Mouse (Mus musculus): ENCODE results near the gene Gm4559.
"Not testable (repeated sequence)": the region's sequence is repeated elsewhere in the genome, so short reads cannot be mapped to it uniquely, and the experiment has no call there.

Gm4559 gene

DNA sequence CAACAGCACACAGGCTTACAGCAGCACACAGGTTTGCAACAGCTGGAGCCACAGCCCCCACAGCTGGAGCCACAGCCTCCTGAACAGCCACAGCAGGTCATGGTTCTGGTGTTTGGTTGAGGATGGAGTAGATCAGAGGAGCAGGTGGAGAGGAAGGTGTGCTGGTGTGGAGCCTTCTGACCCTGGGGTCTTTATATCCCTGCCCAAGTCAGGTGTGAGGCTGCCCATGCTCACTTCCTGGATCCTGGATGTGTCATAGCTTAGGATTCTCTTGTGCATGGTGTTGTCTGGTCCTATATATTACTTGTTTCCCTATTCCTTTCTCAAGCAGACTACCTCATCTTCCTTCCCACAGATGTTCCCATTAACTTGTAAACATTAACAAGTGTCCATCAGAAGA lies at the start of gene Gm4559:
Gene Gm4559 (minus strand): TSS at position 101 of the 400 bp plus-strand sequence.
- DNase-seq (ENCODE audit: low spot score in 2 of 2), result not testable (repeated sequence)

DNA sequence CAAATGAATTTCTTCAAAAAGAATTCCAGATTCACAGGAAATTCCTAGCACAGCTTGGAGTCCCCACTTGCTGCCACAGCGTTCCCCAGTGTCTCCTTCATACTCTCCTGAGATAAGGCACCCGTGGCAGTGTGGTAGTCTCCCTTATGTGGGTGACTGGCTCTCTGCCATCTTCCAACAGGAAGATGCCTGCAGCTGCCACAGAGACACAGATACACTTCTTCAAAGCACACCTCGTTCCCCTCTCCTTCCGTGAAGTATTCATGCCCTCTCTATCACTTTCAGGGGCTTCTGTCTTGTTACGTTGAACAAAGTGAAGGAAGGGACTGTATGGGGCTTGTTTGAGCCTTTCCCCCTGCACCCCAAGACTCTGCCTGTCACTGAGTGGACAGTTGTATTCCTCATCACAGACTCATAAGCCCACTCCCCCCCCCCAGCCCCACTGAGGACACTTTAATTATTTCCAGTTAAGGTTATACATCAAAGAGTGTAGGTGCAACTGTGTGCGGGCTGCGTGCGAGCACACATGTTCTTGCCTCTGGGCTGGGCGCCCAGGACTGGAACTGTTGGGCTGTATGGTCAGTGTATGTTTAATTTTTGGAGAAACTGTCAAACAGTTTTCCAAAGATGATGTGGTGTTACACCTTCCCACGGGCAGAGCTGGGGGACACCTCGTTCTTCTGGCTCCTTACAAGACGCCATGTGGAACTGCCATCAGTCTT lies 49.4 kb upstream of the Gm4559 start:
- DNase-seq (ENCODE audit: low spot score in 2 of 2), result no peak

DNA sequence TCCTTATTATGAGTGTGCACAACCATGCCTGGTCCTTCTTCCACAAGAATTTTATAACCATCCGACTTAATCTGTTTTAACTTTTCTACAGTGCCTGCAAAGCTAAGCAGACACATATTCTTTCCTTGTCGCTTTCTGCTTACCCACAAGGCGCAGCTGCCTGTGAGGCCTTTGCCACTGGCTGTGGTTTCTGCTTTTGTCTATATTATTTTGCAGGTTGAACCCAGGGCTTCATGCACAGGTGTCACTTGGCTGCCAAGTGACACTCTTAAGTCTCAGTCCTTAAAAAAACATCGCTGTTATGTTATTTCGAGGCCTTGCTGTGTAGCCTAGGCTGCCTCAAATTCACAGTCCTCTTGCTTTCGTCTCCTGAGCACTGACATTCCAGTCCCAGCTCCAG lies 48.5 kb upstream of the Gm4559 start:
- no peak for DNase-seq (ENCODE audit: low spot score in 2 of 2)

DNA sequence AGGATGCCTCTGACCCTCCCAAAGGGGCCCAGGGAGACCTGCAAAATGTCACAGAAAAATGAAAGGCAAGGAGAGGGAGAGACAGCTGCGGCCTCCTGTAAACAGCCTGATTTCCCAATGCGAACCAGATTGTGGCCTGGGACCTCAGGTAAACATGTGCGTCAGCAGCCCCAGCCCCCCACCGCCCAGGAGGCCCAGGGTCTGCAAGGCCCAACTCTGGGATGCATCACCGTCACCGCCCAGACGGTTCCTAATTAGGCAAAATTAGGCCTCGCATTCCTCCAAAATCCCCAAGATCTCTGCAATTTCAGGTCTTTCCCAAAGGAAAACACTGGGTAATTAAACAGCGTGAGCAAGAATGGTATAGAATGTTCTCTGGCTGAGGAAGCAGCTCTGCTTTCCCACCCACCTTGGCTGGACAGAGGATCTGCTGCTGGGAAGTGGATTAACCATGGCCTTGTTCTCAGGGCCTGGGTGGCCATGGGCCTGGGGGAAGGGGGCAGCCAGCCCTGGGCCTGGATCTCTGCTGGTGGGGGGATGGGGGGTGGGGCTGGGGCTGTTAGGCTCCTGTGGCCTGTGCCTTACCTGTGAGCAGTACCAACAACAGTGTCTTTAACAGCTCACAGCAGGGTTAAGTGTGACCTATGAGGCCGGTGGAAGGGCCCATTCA lies 47.6 kb upstream of the Gm4559 start:
- DNase-seq (ENCODE audit: low spot score in 2 of 2), result not testable (repeated sequence)

DNA sequence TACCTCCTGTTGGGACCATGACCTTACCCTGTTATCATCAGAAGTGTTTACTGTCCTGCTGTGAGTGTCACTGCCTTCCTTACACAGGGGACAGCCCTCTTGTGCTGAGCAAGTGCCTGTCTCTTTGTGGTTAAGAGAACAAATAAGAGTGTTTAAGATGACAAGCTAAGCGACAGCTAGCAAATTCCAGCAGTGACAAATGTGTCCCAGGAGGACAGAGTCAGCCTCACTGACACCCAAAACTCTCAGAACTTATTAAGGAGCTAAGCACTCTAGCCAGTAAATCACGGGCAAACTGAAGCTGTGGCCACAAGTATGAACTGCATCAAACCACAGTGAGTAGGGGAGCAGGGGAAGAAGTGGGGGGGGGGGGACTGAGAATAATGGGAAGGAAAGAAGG lies 46.7 kb upstream of the Gm4559 start:
- no peak for DNase-seq (ENCODE audit: low spot score in 2 of 2)

DNA sequence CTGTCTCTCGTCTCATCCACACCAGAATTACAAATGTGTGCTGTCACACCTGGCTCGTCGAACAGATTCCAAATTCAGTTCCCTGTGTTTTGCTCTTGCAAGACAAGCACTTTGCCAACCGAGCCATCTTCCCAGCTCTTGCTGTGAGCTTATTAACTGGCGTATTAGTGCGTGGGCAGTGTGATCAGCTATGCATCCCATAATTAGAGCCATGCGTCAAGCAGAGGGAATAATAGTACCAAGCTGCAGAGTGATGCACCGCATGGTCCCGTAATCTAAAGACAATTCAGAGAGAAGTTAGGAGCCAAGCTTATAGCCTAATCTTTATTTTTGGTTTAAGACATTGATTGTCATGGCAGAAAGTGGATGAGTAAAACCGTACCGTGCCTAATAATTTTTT lies 45.0 kb upstream of the Gm4559 start:
- DNase-seq (ENCODE audit: low spot score in 2 of 2), result no peak

DNA sequence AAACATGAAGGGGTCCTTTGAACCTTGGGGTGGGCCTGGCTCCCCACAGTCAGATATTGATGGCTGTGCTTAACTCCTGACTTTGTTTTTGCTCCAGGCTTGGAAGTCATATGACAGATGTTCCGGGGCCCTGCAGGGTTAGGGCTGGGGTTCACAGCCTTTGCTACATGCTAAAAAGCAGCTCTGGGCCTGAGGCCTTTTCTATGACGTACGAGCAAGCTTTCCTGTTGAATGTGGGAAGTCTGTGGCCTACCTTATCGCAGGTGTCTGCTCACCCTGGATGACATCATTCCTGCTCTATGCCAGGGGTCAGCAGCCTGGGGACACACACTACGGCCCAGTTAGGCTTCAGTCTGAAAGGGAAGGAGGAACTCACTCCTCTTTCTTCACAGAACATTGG lies 43.1 kb upstream of the Gm4559 start:
- DNase-seq (ENCODE audit: low spot score in 2 of 2), result no peak

DNA sequence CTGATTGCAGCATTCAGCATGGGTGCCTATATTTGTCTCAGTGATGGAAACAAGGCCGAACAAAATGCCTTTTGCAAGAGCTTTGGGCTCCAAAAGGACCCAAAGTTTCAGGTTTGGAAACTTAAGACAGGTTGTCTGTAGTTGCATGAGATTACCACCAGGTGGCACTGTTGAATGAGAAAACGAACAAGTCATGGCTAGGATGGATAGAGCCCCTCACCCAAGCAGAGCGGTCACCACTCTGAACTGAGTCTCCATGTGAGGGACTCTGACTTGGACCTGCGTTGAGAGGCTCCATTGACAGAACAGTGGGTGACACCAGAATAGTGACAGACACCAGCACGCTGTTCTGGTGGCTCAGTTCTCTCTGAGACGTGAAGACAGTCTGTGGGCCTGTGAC lies 42.4 kb upstream of the Gm4559 start:
- DNase-seq (ENCODE audit: low spot score in 2 of 2), result no peak

DNA sequence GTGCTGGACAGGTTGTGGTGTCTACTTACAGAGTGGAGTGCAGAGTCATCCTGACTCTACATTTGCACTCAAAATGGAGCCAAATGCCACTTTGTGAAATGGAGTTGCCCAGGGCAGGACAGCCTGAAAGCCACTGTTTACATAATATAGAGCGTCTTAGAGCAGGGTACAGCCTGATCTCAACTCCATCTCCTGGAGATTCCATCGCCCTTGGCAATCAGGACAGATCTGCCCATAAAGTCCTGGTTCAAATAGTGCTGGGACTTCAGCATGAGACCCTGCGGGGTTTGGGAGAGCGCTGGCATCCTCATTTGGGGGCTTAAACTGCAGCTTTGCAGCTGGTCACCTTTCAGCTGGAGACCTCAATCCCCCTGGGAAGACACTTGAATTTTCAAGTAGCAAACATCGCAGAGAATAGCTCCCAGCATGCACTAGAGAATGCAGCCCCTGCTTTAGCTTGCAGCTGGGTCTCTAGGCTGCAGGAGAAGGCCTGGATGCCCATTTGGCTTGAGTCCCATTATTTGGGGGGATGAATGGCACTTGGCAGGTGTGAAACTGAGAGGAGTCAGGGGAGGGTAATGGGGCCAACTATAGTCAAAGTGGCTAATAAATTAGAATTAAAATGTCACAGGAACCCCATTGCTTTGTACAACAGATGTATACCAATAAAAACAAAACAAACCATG lies 40.6 kb upstream of the Gm4559 start:
- DNase-seq (ENCODE audit: low spot score in 2 of 2), result no peak

DNA sequence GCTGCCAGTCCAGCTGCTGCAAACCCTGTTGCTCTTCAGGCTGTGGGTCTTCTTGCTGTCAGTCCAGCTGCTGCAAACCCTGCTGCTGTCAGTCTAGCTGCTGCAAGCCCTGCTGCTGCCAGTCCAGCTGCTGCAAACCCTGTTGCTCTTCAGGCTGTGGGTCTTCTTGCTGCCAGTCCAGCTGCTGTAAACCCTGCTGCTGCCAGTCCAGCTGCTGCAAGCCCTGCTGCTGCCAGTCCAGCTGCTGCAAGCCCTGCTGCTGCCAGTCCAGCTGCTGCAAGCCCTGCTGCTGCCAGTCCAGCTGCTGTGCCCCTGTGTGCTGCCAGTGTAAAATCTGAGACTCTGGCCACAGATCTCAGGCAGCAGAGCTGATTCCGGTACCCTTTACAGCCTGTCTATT lies 29.8 kb upstream of the Gm4559 start:
- not testable (repeated sequence) for DNase-seq (ENCODE audit: low spot score in 2 of 2)

DNA sequence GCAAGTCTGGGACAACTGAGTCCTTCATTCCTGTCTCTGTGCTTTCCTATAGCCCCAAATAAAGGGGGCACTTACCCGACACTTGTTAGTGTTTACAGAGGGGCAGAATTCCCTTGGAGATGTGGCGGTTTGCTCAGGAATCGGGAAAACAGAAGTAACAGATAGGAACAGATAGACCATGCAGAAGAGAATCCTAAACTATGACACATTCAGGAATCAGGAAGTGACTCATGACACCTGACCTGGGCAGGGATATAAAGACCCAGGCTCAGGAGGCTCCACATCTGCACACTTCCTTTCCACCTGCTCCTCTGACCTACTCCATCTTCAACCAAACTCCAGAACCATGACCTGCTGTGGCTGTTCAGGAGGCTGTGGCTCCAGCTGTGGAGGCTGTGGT lies 29.1 kb upstream of the Gm4559 start, which contains the start of gene Krtap5-4:
Gene Krtap5-4 (plus strand): TSS at position 301 of the 400 bp plus-strand sequence.
- no peak for DNase-seq (ENCODE audit: low spot score in 2 of 2)

DNA sequence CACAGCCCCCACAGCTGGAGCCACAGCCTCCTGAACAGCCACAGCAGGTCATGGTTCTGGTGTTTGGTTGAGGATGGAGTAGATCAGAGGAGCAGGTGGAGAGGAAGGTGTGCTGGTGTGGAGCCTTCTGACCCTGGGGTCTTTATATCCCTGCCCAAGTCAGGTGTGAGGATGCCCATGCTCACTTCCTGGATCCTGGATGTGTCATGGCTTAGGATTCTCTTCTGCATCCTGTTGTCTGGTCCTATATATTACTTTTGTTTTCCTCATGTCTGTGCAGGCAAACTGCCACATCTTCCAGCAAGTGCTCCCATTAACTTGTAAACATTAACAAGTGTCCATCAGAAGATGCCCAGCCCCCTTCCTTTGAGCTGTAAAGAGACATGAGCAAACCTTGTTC lies 22.9 kb upstream of the Gm4559 start, which contains the start of gene Krtap5-1:
Gene Krtap5-1 (minus strand): TSS at position 101 of the 400 bp plus-strand sequence.
- not testable (repeated sequence) for DNase-seq (ENCODE audit: low spot score in 2 of 2)

DNA sequence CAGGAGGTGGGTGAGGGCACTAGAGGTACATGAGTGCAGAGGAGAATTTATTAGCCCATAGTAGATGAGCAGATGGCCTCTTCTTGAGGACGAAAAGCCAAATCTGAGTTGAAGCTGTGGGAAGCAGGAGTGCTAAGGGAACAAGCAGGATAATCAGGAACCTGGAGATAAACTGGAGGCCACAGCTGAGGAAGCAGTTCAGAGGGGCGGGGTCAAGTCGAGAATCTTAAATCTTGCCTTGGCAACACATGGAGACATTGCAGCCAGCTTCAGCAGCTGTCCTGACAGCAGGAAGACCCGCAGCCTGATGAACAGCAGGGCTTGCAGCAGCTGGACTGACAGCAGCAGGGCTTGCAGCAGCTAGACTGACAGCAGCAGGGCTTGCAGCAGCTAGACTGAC lies 21.9 kb upstream of the Gm4559 start:
- DNase-seq (ENCODE audit: low spot score in 2 of 2), result not testable (repeated sequence)

DNA sequence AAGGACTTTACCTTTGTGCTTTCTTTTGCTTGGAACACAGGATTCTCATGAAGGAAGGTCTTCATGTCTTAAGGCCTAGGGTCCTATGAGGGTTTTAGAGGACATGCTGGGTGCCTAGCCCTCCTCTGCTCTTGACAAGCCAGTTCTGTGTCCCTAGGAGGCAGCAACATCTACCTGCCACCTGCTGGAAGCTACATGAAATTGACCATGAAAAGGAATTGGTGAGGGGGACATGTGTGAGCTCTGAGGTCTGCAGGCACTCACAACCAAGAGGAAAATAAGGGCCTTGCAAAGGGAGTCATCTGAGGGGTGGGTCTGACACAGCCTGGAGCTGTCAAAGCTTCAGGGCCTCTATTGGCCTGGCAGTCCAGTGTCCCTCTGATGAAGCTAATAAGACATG lies 21.3 kb upstream of the Gm4559 start:
- no peak for DNase-seq (ENCODE audit: low spot score in 2 of 2)

DNA sequence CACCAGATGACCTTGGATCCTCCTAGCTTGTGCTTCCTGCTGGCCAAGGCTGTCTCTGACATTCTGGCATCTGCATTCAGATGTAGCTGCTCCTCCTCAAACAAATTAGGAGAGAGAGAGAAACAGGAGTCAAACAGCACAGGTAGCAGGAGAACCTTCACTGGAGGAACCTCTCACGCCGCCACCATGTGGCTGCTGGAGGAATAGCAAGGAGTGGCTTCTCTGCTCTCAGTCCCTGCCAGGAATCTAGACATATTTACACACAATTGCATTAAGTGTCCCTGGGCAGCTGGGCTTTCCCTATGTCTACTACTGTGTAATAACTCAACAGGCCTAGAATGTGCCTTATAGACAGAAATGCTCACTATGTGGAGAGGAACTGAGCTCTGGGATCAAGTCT lies 19.7 kb upstream of the Gm4559 start:
- DNase-seq (ENCODE audit: low spot score in 2 of 2), result not testable (repeated sequence)

DNA sequence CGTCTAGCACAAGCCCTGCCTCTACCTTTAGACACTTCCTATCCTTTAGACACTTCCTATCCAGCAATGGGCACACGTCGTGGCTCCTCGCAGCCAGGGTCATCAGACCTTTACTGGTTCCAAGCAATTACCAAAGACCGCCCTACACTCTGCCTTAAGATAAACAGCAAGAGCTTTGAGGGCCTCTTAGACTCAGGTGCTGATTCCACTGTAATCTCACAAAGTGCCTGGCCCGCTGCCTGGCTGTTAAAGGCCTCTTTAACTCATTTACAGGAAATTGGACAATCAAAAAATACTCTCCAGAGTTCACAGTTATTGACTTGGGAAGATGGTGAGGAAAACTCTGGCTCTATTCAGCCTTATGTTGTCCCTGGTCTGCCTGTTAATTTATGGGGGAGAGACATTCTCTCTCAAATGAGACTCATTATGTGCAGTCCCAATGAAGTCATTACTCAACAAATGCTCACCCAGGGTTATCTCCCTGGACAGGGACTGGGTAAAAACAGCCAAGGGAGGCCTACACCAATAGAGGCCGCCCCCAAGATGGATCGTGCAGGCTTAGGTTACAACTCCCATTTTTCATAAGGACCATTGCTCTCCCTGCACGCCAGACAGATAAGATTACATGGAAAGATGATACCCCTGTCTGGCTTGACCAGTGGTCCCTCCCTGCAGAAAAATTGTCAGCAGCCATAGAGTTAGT lies 11.9 kb upstream of the Gm4559 start:
- not testable (repeated sequence) for DNase-seq (ENCODE audit: low spot score in 2 of 2)

DNA sequence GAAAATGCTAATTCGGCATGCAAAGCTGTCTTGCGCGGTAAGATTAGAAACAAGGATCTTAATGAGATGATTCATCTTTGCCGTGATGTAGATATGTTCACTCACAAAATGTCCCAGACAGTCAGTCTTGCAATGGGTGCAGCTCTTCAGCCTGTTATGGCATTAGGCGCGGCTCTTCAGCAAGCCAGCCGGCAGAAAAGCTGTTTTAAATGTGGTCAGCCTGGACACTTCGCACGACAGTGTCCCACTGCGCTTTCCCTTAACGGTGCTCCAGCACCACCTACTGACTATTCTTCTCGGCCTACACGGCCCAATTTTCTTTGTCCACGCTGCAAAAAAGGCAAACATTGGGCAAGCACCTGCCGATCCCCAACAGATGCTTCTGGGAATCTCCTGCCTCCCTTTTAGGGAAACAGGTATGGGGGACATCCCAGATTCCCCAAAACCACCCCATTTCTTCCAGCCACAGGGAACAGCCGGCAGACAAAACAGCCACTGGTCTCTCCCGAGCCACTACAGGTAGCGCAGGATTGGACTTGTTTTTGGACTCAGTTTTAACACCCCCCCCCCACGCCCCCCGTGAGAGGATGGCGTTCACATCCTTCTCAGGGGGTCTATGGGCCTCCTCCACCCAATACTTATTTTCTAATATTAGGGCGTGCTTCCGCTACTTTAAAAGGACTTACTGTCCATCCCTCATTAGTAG lies 11.1 kb upstream of the Gm4559 start:
- no peak for DNase-seq (ENCODE audit: low spot score in 2 of 2)

DNA sequence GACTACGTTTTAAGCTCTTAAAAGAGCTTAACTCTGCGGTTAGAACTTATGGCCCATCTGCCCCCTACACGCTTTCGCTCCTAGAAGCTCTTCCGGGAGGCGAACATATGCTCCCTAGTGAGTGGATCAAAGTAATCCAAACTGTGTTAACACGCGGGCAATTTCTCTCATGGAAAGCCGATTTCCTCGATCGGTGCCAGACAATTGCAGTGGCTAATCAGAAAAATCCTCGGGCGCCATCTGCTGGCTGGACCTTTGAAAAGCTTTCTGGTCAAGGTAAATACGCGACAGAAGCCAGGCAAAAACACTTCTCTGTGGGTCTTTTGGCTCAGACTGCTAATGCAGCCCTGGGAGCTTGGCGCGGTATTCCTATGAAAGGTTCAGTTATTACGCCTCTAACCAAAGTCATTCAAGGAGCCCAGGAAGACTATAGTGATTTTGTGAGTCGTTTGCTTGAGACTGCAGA lies 10.5 kb upstream of the Gm4559 start:
- peak; percentile 70 to 78 for DNase-seq (ENCODE audit: low spot score in 2 of 2)

DNA sequence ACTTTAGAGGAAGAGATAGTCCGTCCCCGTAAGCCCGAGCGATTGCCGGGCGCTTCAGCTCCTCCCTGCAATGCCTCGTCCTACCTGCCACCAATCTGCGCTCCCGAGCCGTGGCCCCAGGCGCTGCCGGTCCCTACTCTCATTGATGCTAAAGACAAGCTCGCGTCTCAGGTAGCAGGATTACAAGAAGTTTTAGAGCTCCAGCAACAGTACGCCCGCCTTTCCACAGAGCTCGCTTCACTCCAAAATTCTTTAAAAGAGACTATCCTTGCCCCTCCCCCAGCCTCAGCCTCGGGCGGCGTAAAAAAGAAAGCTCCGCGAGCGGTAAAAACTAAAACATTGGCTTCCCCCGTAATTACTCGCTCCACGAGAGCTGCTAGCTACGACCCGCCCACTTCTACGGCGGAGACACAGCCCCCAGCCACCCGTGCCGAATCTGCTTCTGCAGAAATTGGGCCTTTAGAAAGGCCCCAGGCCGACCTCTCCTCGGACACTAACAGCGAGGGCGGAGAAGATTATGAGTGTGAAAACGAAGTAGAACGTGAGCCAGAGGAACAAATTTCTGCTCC lies 9.9 kb upstream of the Gm4559 start:
- peak; percentile 43 to 49 for DNase-seq (ENCODE audit: low spot score in 2 of 2)

DNA sequence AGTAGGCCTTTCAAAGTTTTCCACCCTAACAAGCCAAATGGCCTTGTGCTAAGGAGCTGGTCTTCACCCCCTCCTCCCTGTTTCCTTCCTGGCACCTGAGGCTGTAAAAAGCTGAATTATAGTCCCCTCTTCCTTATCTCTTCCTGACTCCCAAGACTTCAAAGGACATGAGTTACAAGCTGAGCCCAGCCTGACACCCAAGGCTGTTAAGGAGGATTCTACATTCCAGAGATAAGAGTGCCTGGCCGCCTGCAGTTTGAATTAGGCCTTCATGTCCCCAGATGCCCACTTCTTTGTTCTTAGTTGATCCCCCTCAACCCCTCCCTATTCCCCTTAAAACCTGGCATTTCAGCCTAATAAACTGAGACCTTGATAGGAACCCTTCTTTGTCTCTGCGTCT lies 8.7 kb upstream of the Gm4559 start:
- DNase-seq (ENCODE audit: low spot score in 2 of 2), result not testable (repeated sequence)

DNA sequence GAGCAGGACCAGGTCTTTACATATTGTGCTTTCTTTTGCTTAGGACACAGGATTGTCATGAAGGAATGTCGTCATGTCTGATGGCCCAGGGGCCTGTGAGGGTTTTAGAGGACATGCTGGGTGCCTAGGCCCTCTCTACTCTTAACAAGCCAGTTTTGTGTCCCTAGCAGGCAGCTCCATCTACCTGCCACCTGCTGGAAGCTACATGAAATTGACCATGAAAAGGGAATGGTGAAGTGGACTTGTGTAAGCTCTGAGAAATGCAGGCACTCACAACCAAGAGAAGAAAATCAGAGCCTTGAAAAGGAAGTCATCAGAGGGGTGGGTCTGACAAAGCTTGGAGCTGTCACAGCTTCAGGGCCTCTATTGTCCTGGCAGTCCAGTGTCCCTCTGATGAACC lies 5.1 kb upstream of the Gm4559 start:
- DNase-seq (ENCODE audit: low spot score in 2 of 2), result not testable (repeated sequence)
